Mouse (Mus musculus) midbrain, embryonic 15.5 days (tissue): Measurements from ENCODE around the gene Lrg1. TPM values are rescaled to one million over a fixed set of nuclear protein-coding genes. Genes with fewer than 3 reads are reported as not detected.

Experiments
- ATAC-seq: fragments of 200-750 bp; cut with Nextera tagmentation; replicated peaks from 2 replicates; pipeline ENCODE4 v1.8.0; 2017; ENCODE audit warnings: moderate TSS enrichment
- H3K27ac ChIP-seq: fragments of 300-500 bp; sonication (generic); 2 replicates; pipeline ENCODE4 v1.5.1; 2015; ENCODE audit warnings: mild to moderate bottlenecking, inconsistent platforms
- H3K27me3 ChIP-seq: fragments of 300-500 bp; sonication (generic); replicated peaks from 2 replicates; pipeline ENCODE4 v1.6.1; 2015; ENCODE audit warnings: inconsistent platforms
- H3K36me3 ChIP-seq: fragments of 300-500 bp; sonication (generic); replicated peaks from 2 replicates; pipeline ENCODE4 v1.6.1; 2015; ENCODE audit warnings: inconsistent platforms
- H3K4me1 ChIP-seq: fragments of 300-500 bp; sonication (generic); 2 replicates; pipeline ENCODE4 v1.6.1; 2015; ENCODE audit warnings: inconsistent platforms
- H3K4me2 ChIP-seq: fragments of 300-500 bp; sonication (generic); 2 replicates; pipeline ENCODE4 v1.6.1; 2015; ENCODE audit warnings: inconsistent platforms, mild to moderate bottlenecking, moderate library complexity
- H3K4me3 ChIP-seq: fragments of 300-500 bp; sonication (generic); 2 replicates; pipeline ENCODE4 v1.5.1; 2015; ENCODE audit warnings: mild to moderate bottlenecking, inconsistent platforms
- H3K9ac ChIP-seq: fragments of 300-500 bp; sonication (generic); 2 replicates; pipeline ENCODE4 v1.6.1; 2015; ENCODE audit warnings: mild to moderate bottlenecking, inconsistent platforms
- H3K9me3 ChIP-seq: fragments of 300-500 bp; sonication (generic); 2 replicates; pipeline ENCODE4 v1.6.1; 2016; ENCODE audit warnings: inconsistent platforms
- WGBS: fragments of 180-500 bp; shearing (Covaris S2); methylation state at CpG from one replicate; pipeline ENCODE4 v1.1.7; 2015; ENCODE audit warnings: mixed read lengths; 5-methylcytosine and 5-hydroxymethylcytosine counted together
- polyA plus RNA-seq: library from polyadenylated mRNA; unstranded; fragments of >200 nt; fragmentation: Nextera tagmentation; extraction: Ambion mirVana; gene quantifications from 2 replicates; pipeline ENCODE4 v1.2.1, GENCODE M21; 2015

Lrg1 gene
- 0.12 and 0.28 TPM in 2 replicates for polyA plus RNA-seq

GRCm38 (mm10) chr17:56121826-56122225 lies at the start of gene Lrg1:
Gene Lrg1, minus strand, starts transcription at chr17:56122001.
- 63% methylated on average over 2 of the region's 2 CpGs for WGBS
- Histone ChIP-seq H3K27me3 (peaks cover 65% of the 10 kb centered on the region), H3K36me3 (peaks cover 27% of the 10 kb centered on the region)

GRCm38 (mm10) chr17:56171456-56171855 lies 49.7 kb upstream of the Lrg1 start:
- Histone ChIP-seq H3K9me3 (no peaks in the 10 kb centered on the region), H3K4me1 (no peaks in the 10 kb centered on the region; the same call in 1 of the 2 replicates), H3K36me3 (peaks cover 3% of the 10 kb centered on the region), H3K4me3 (no peak overlapping the region), H3K9ac (no peak overlapping the region), H3K27me3 (no peaks in the 10 kb centered on the region), H3K4me2 (no peak overlapping the region), H3K27ac (no peak overlapping the region)
- WGBS, result 83% methylated on average over 9 of the region's 9 CpGs
- no peak for ATAC-seq

More at GRCm38 (mm10) chr17:56121826-56122225, at the start of gene Lrg1:
- H3K27ac ChIP-seq, result no peak within 1 kb of the TSS
- H3K9ac ChIP-seq, result no peak within 1 kb of the TSS
- H3K4me3 ChIP-seq, result no peak within 1 kb of the TSS
- peaks cover 6% of the 10 kb centered on the region for H3K4me1 ChIP-seq
- ATAC-seq, result no peak
- H3K4me2 ChIP-seq, result no peak within 1 kb of the TSS
- H3K9me3 ChIP-seq, result peaks cover 7% of the 10 kb centered on the region; the same call in 1 of the 2 replicates

- Histone ChIP-seq H3K4me1 (no peaks in the 10 kb centered on the region; the same call in 1 of the 2 replicates), H3K36me3 (no peaks in the 10 kb centered on the region; the same call in 1 of the 2 replicates), H3K4me3 (no peak overlapping the region), H3K27me3 (no peaks in the 10 kb centered on the region), H3K4me2 (no peak overlapping the region), H3K9me3 (no peaks in the 10 kb centered on the region), H3K27ac (no peak overlapping the region), H3K9ac (no peak overlapping the region)
- 0 out of 2 replicates have a peak, but pooled peaks have one; percentile 7 for ATAC-seq
- 24% methylated on average over 10 of the region's 10 CpGs for WGBS
Measured at GRCm38 (mm10) chr17:56170636-56171035, 48.8 kb upstream of the Lrg1 start.

- Histone ChIP-seq H3K9ac (no peak overlapping the region), H3K4me3 (no peak overlapping the region), H3K9me3 (no peaks in the 10 kb centered on the region), H3K36me3 (no peaks in the 10 kb centered on the region), H3K4me2 (no peak overlapping the region), H3K27ac (no peak overlapping the region), H3K27me3 (no peaks in the 10 kb centered on the region), H3K4me1 (no peaks in the 10 kb centered on the region; the same call in 1 of the 2 replicates)
- WGBS, result 68% methylated on average over 6 of the region's 6 CpGs
- ATAC-seq, result no peak
Measured at GRCm38 (mm10) chr17:56169830-56170229, 48.0 kb upstream of the Lrg1 start.

GRCm38 (mm10) chr17:56165671-56166070 lies 43.9 kb upstream of the Lrg1 start:
- peaks cover 14% of the 10 kb centered on the region for H3K4me1 ChIP-seq
- 40% methylated on average over 11 of the region's 11 CpGs for WGBS
- no peak for ATAC-seq
- no peaks in the 10 kb centered on the region for H3K36me3 ChIP-seq
- H3K4me3 ChIP-seq, result no peak overlapping the region
- peak overlapping the region; percentile 61 for H3K27ac ChIP-seq
- H3K9ac ChIP-seq, result no peak overlapping the region
- H3K27me3 ChIP-seq, result 0 out of 2 replicates have a peak, but pooled peaks cover 8% of the 10 kb centered on the region
- H3K9me3 ChIP-seq, result no peaks in the 10 kb centered on the region
- H3K4me2 ChIP-seq, result no peak overlapping the region

- H3K9ac ChIP-seq, result no peak overlapping the region
- no peaks in the 10 kb centered on the region for H3K36me3 ChIP-seq
- no peak overlapping the region for H3K4me2 ChIP-seq
- H3K9me3 ChIP-seq, result no peaks in the 10 kb centered on the region
- H3K27me3 ChIP-seq, result peaks cover 13% of the 10 kb centered on the region; the same call in 1 of the 2 replicates
- no peak for ATAC-seq
- H3K4me1 ChIP-seq, result peaks cover 14% of the 10 kb centered on the region
- H3K27ac ChIP-seq, result no peak overlapping the region; the same call in 1 of the 2 replicates
- H3K4me3 ChIP-seq, result no peak overlapping the region
- WGBS, result 80% methylated on average over 3 of the region's 3 CpGs
Measured at GRCm38 (mm10) chr17:56164510-56164909, 42.7 kb upstream of the Lrg1 start.

GRCm38 (mm10) chr17:56163523-56164102 lies 41.8 kb upstream of the Lrg1 start:
- Histone ChIP-seq H3K27ac (no peak overlapping the region), H3K4me1 (peaks cover 14% of the 10 kb centered on the region), H3K27me3 (peaks cover 16% of the 10 kb centered on the region; the same call in 1 of the 2 replicates), H3K9me3 (no peaks in the 10 kb centered on the region), H3K4me3 (no peak overlapping the region), H3K4me2 (no peak overlapping the region), H3K36me3 (no peaks in the 10 kb centered on the region), H3K9ac (no peak overlapping the region)
- WGBS, result 81% methylated on average over 6 of the region's 6 CpGs
- ATAC-seq, result no peak

GRCm38 (mm10) chr17:56162231-56162774 lies 40.5 kb upstream of the Lrg1 start, which contains the start of gene Tnfaip8l1:
Gene Tnfaip8l1, plus strand, starts transcription at chr17:56162477.
- Histone ChIP-seq H3K9me3 (no peaks in the 10 kb centered on the region), H3K27ac (peak within 1 kb of the TSS; percentile 1; the same call in 1 of the 2 replicates), H3K27me3 (peaks cover 20% of the 10 kb centered on the region; the same call in 1 of the 2 replicates), H3K4me1 (peaks cover 14% of the 10 kb centered on the region), H3K9ac (peak within 1 kb of the TSS; percentile 52), H3K4me2 (peak within 1 kb of the TSS; percentile 83), H3K4me3 (peak within 1 kb of the TSS; percentile 45), H3K36me3 (no peaks in the 10 kb centered on the region)
- ATAC-seq, result peak; percentile 97
- under 1% methylated on average over 30 of the region's 30 CpGs for WGBS

GRCm38 (mm10) chr17:56159729-56160128 lies 37.9 kb upstream of the Lrg1 start:
- Histone ChIP-seq H3K36me3 (no peaks in the 10 kb centered on the region), H3K27ac (no peak overlapping the region), H3K9ac (no peak overlapping the region), H3K27me3 (peaks cover 33% of the 10 kb centered on the region; the same call in 1 of the 2 replicates), H3K4me3 (no peak overlapping the region), H3K9me3 (no peaks in the 10 kb centered on the region), H3K4me1 (peaks cover 14% of the 10 kb centered on the region), H3K4me2 (no peak overlapping the region)
- ATAC-seq, result no peak
- 4% methylated on average over 9 of the region's 9 CpGs for WGBS

- Histone ChIP-seq H3K36me3 (no peaks in the 10 kb centered on the region), H3K27me3 (peaks cover 24% of the 10 kb centered on the region), H3K9ac (no peak overlapping the region), H3K4me3 (no peak overlapping the region), H3K4me1 (peaks cover 9% of the 10 kb centered on the region), H3K9me3 (no peaks in the 10 kb centered on the region), H3K4me2 (no peak overlapping the region), H3K27ac (no peak overlapping the region)
- peak; percentile 22; the same call in 1 of the 2 replicates for ATAC-seq
- 27% methylated on average over 9 of the region's 9 CpGs for WGBS
Measured at GRCm38 (mm10) chr17:56153643-56154042, 31.8 kb upstream of the Lrg1 start.

- ATAC-seq, result no peak; the same call in 1 of the 2 replicates
- Histone ChIP-seq H3K4me1 (peaks cover 20% of the 10 kb centered on the region), H3K27ac (no peak overlapping the region), H3K36me3 (no peaks in the 10 kb centered on the region), H3K27me3 (peaks cover 8% of the 10 kb centered on the region), H3K4me2 (no peak overlapping the region), H3K9ac (no peak overlapping the region), H3K4me3 (no peak overlapping the region), H3K9me3 (no peaks in the 10 kb centered on the region)
- WGBS, result 52% methylated on average over 2 of the region's 2 CpGs
Measured at GRCm38 (mm10) chr17:56149897-56150296, 28.1 kb upstream of the Lrg1 start.

GRCm38 (mm10) chr17:56148790-56149618 lies 27.2 kb upstream of the Lrg1 start:
- Histone ChIP-seq H3K4me2 (peak overlapping the region; percentile 90), H3K4me1 (peaks cover 20% of the 10 kb centered on the region), H3K36me3 (no peaks in the 10 kb centered on the region), H3K27ac (no peak overlapping the region), H3K4me3 (peak overlapping the region; percentile 39), H3K27me3 (peaks cover 7% of the 10 kb centered on the region), H3K9ac (peak overlapping the region; percentile 59), H3K9me3 (no peaks in the 10 kb centered on the region)
- peak; percentile 41 for ATAC-seq
- 2% methylated on average over 30 of the region's 30 CpGs for WGBS
